Mouse (Mus musculus): ENCODE measurements around the gene Sbpl.
"Not testable (repeated sequence)": the region's sequence is repeated elsewhere in the genome, so short reads cannot be mapped to it uniquely, and the experiment has no call there.

The Sbpl gene

DNA sequence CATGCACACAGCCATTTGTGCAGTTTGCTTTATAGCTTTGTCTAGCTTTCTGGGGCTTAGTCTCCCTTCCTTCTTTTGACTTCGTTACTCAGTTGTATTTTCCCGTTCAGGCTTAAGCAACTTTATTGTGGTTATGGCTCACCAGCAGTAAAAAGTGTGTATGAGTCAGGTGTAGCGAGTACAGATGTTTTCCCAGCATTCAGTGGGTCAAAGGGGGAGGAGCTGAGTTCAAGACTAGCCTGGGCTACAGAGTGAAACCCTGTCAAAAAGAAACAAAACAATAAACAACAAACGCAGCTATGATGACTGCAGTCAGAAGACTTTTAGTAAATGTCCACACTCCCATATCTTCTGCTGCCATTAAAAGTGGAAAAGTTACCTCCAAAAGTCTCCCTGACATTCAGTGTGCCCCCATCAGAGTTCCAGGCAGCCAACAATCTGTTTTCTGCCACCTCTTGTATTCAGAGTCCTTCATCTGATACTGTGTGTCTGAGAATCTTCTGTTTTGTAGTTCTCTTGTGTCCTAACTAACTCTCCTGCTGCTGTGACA, 6.6 kb upstream of the Sbpl start:
- DNase-seq (ENCODE audit: low spot score in 2 of 2) = no peak

DNA sequence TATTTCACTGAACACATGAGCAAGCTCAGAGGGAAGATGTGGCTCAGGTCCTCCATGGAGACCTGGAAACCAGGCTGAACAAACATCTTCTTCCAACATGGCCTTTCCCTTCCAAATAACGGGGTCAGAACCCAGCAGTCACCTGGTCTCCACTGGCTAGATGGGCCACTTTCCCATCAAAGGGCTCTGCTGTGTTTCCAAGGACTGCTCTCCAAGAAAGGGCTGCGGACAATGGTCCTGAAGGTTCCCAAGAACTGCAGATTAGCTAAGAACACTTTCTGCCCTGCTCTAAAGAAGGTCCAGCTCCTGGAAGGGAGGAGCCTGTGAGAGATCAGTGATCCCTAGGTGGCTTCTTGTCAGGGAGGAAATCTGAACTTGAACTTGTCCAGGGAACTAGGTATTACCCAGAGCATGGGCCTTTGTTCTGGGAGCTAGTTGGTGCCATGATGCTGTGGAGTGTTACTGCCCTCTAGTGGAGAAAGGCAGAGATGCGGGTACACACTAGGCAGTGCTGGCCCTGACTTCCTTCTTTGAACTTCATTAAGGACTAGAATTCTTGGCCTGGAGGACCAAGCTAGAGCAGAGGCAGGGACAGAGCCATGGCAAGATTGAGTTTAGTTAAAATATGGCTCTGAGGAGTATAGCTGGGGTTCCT, 5.1 kb upstream of the Sbpl start:
- DNase-seq (ENCODE audit: low spot score in 2 of 2) = peak; percentile 39 to 86

DNA sequence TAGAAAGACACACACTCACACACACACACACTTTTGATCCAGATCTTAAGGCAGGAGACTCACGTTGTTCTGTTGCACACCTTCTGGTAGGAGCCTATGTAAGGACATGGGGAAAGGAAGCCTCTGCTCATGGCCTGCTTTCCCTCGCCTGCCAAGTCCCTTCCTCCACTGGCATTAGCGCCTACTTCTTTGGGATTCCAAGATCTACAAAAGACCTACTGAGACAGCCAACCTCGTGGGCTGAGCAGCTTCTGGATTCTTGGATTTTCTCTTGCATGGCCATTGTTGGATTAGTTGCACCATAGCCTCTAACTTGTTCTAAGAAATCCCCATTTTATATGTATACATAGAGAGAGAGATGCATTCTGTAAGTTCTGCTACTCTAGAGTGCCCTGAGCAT, 4.2 kb downstream of the Sbpl start:
- not testable (repeated sequence) for DNase-seq (ENCODE audit: low spot score in 2 of 2)

DNA sequence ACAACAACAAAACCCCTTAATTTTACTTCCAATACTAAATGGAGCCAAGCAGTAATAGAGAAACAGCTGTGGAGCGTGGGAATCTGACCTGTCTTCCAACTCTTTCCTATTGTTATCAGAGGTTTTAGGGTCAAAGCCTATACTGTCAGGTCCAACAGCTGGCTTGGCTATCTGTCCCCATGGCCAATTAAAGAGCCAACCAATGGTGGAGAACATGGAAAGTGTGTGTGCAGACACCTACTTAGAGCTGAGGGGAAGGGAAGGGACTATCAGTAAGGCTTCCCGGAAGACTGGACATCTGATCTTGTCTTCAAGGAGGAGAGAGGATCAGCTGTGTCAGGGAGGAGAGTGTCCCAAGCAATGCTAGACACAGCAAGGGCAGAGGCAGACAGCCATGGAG, 6.0 kb downstream of the Sbpl start:
- DNase-seq (ENCODE audit: low spot score in 2 of 2) = no peak

DNA sequence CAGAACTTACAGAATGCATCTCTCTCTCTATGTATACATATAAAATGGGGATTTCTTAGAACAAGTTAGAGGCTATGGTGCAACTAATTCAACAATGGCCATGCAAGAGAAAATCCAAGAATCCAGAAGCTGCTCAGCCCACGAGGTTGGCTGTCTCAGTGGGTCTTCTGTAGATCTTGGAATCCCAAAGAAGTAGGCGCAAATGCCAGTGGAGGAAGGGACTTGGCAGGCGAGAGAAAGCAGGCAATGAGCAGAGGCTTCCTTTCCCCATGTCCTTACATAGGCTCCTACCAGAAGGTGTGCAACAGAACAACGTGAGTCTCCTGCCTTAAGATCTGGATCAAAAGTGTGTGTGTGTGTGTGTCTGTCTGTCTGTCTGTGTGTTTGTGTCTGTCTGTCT, 7.6 kb downstream of the Sbpl start:
- peak in 1 of 2 experiments; percentile 19 for DNase-seq (ENCODE audit: low spot score in 2 of 2)

DNA sequence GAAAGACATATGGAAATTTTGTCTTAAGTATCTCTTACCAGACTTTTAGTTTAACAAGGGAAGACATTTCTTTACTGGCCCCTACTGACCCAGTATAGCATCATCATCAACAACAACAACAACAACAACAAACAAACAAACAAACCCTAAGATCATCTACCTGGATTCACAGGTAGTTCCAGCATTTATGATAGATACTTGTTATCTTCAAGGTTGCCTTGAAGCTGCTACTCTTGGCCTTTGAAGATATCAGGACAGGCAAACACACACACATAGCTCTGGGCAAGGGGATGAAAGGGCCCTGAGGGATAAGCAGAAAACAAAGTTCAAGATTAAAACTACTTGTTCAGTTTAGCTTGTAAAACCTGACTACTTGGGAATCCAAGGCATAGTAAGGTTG, 13.7 kb downstream of the Sbpl start, which contains the start of gene Sbp:
TSS of gene Sbp (plus strand) at position 301 of the 400 bp plus-strand sequence.
- no peak for DNase-seq (ENCODE audit: low spot score in 2 of 2)

GRCm38 (mm10) chr17:23931157-23931556, 23.9 kb downstream of the Sbpl start:
- DNase-seq (ENCODE audit: low spot score in 2 of 2) = no peak

- peak; percentile 26 to 61 for DNase-seq (ENCODE audit: low spot score in 2 of 2)
Observed at GRCm38 (mm10) chr17:23925090-23925493, 30.0 kb downstream of the Sbpl start.

GRCm38 (mm10) chr17:23924531-23925007, 30.5 kb downstream of the Sbpl start:
- DNase-seq (ENCODE audit: low spot score in 2 of 2) = peak; percentile 80 to 91

DNA sequence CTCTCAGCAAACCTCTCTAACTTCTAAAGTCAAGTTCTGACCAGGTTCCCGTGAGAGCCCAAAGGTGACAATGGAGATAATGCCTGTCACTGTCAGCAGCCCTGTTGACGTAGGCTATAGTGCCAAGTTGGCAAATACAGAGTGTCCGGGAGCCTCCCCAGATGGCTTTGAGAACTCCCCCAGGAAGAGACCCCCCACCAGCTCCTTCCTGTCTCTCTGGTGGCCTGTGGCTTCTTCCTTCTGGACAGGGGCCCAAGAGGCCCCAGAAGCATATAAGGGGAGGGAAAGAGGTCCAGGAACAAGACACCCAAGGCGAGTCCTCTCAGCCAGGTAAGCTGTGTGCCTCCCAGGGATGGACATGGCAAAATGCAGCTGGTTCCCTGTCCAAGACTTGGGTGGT, 37.9 kb downstream of the Sbpl start, which contains the start of gene Dcpp3:
TSS of gene Dcpp3 (plus strand) at position 301 of the 400 bp plus-strand sequence.
- DNase-seq (ENCODE audit: low spot score in 2 of 2) = not testable (repeated sequence)

Data from left cerebral cortex, adult 9 months (tissue).